Mouse (Mus musculus) 416B (cell line): ENCODE data around the gene Gab3.

Experiments used
- DNase-seq: peaks from one replicate; pipeline ENCODE4 v3.0.0; 2011; ENCODE audit warnings: low read depth

Gab3 gene

GRCm38 (mm10) chrX:75034054-75034453 lies 51.2 kb downstream of the Gab3 start:
- DNase-seq = peak; percentile 46

- no peak for DNase-seq
Measured at GRCm38 (mm10) chrX:74983734-74984133, 101.5 kb downstream of the Gab3 start.

DNA sequence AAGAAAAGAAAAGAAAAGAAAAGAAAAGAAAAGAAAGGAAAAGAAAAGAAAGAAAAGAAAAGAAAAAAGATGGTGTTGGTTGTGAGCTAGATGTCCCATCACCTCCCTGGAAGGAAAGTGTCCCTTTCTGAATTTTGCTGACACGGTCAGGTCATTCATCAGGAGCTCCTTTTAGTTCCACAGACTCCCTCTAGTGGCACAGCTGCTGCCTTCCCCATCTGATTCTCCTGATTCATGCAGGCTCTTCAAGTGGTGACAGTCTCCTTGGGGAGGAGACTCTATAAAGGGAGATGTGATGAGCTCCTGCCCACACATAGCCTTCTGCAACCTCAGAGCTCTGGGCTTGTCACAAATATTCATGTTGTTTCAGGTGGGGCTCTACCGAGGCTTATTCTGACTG lies 122.4 kb downstream of the Gab3 start:
- peak; percentile 51 for DNase-seq

- DNase-seq = peak; percentile 18
Measured at GRCm38 (mm10) chrX:74959161-74959560, 126.1 kb downstream of the Gab3 start.
